ENCODE assay signal across 13 mouse cellular contexts in the genomic region with DNA sequence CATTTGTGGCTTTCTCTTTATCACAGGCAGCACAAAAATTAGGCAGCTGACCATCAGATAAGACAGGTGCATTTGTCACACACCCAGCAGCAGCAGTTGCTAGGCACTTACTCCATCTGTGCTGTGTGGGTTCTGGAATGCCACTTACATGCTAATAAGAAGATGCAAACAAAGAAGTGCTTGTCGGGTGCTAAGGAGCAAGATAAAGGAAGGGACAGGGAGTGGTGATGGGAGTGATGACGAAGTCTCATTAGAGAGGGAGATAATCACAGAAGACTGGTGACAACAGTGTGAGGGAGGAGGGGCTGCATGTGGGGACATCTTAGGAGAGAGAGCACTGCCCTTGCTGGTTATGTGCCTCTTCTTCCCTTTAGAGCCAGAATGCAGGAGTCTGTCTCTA.
DNase-seq lines count a peak whose midpoint lies in the region; ATAC-seq and TF ChIP-seq lines count a peak whose summit lies in the region.
"Had no signal": no experiment of that assay in that cellular context is flagged by ENCODE, and none has a peak within 500 bp of the region (broad histone marks: within the 10 kb centered on the region; RNA-seq: fewer than 3 reads in every experiment).

No protein-coding gene starts in this region.

- H3K4me3 ChIP-seq in forebrain, embryonic 12.5 days (replicated peaks), result no peak overlapping the region
- no peak overlapping the region for H3K4me3 ChIP-seq in hindbrain, postnatal 0 days (ENCODE audit: low read length)
- no peak overlapping the region for H3K4me3 ChIP-seq in neural tube, embryonic 15.5 days (replicated peaks)
- H3K4me3 ChIP-seq in heart, embryonic 10.5 days, result no peak overlapping the region
- H3K4me3 ChIP-seq: limb, embryonic 15.5 days had no signal

- no peaks in the 10 kb centered on the region for H3K27me3 ChIP-seq in forebrain, embryonic 12.5 days
- no peaks in the 10 kb centered on the region for H3K27me3 ChIP-seq in hindbrain, postnatal 0 days (ENCODE audit: insufficient read depth, low read length)
- H3K27me3 ChIP-seq in neural tube, embryonic 15.5 days (replicated peaks), result no peaks in the 10 kb centered on the region
- H3K27me3 ChIP-seq in heart, embryonic 10.5 days (ENCODE audit: insufficient read depth, poor library complexity, severe bottlenecking), result no peaks in the 10 kb centered on the region
- H3K27me3 ChIP-seq: limb, embryonic 15.5 days had no signal

- TF ChIP-seq CTCF in hindbrain, postnatal 0 days (IDR thresholded peaks at IDR 0.05; ENCODE audit: low read depth), result no peak

- H3K27ac ChIP-seq in forebrain, embryonic 12.5 days, result peak overlapping the region; percentile 78
- H3K27ac ChIP-seq in hindbrain, postnatal 0 days, result no peak overlapping the region
- H3K27ac ChIP-seq in neural tube, embryonic 15.5 days (replicated peaks), result peak overlapping the region; percentile 28; the same call in 1 of the 2 replicates
- no peak overlapping the region for H3K27ac ChIP-seq in heart, embryonic 10.5 days
- H3K27ac ChIP-seq: limb, embryonic 15.5 days had no signal

- ATAC-seq in forebrain, embryonic 12.5 days (ENCODE audit: low FRiP score), result peak; percentile 92
- ATAC-seq in hindbrain, postnatal 0 days, result peak; percentile 70
- 0 out of 2 replicates have a peak, but pooled peaks have one; percentile 41 for ATAC-seq in neural tube, embryonic 15.5 days (ENCODE audit: low FRiP score)
- ATAC-seq: lung, postnatal 0 days had no signal

- H3K36me3 ChIP-seq in forebrain, embryonic 12.5 days (replicated peaks), result no peaks in the 10 kb centered on the region
- no peaks in the 10 kb centered on the region for H3K36me3 ChIP-seq in hindbrain, postnatal 0 days (ENCODE audit: insufficient read depth, low read length)
- no peaks in the 10 kb centered on the region for H3K36me3 ChIP-seq in neural tube, embryonic 15.5 days
- no peaks in the 10 kb centered on the region for H3K36me3 ChIP-seq in heart, embryonic 10.5 days
- H3K36me3 ChIP-seq: limb, embryonic 15.5 days had no signal

- no peak overlapping the region for H3K9ac ChIP-seq in forebrain, embryonic 12.5 days
- no peak overlapping the region for H3K9ac ChIP-seq in hindbrain, postnatal 0 days (replicated peaks; ENCODE audit: low read length)
- no peak overlapping the region for H3K9ac ChIP-seq in neural tube, embryonic 15.5 days (replicated peaks)
- H3K9ac ChIP-seq: limb, embryonic 15.5 days had no signal

- peaks cover 22% of the 10 kb centered on the region for H3K4me1 ChIP-seq in forebrain, embryonic 12.5 days
- no peaks in the 10 kb centered on the region for H3K4me1 ChIP-seq in hindbrain, postnatal 0 days (ENCODE audit: insufficient read depth, low read length)
- H3K4me1 ChIP-seq in neural tube, embryonic 15.5 days, result no peaks in the 10 kb centered on the region
- no peaks in the 10 kb centered on the region for H3K4me1 ChIP-seq in heart, embryonic 10.5 days
- H3K4me1 ChIP-seq: limb, embryonic 15.5 days had no signal

- WGBS in forebrain, embryonic 12.5 days, result 5% methylated on average over 2 of the region's 2 CpGs
- 13% methylated on average over 2 of the region's 2 CpGs for WGBS in hindbrain, postnatal 0 days
- WGBS in neural tube, embryonic 15.5 days, result 2% methylated on average over 2 of the region's 2 CpGs
- WGBS in heart, embryonic 10.5 days, result 5% methylated on average over 2 of the region's 2 CpGs

- no peak overlapping the region for H3K4me2 ChIP-seq in forebrain, embryonic 12.5 days
- no peak overlapping the region for H3K4me2 ChIP-seq in hindbrain, postnatal 0 days (ENCODE audit: low read depth, low read length)
- H3K4me2 ChIP-seq in neural tube, embryonic 15.5 days, result no peak overlapping the region
- H3K4me2 ChIP-seq: limb, embryonic 15.5 days had no signal

- peak; percentile 19 for DNase-seq in embryo, embryonic 11 days
- DNase-seq in hindbrain, postnatal 0 days (ENCODE audit: low spot score), result peak; percentile 9
- no peak for DNase-seq in cerebellum, postnatal 10 days
- no peak for DNase-seq in heart, embryonic 10.5 days (ENCODE audit: low spot score)
- DNase-seq in kidney, postnatal 25 days, result no peak
- DNase-seq: cerebellum, adult 11-12 months; gastrocnemius, postnatal 25 days; layer of hippocampus, postnatal 36 days; thymus, postnatal 4 days had no signal

- H3K9me3 ChIP-seq in forebrain, embryonic 12.5 days, result no peaks in the 10 kb centered on the region
- no peaks in the 10 kb centered on the region for H3K9me3 ChIP-seq in hindbrain, postnatal 0 days (ENCODE audit: low read length)
- no peaks in the 10 kb centered on the region for H3K9me3 ChIP-seq in neural tube, embryonic 15.5 days (replicated peaks)
- no peaks in the 10 kb centered on the region for H3K9me3 ChIP-seq in heart, embryonic 10.5 days
- H3K9me3 ChIP-seq: limb, embryonic 15.5 days had no signal

Comparison
In these comparisons a context has a peak if more than half of its experiments do, and no peak if none do; other contexts are left out.
1. DNase-seq: peak in embryo, embryonic 11 days (single experiment) and hindbrain, postnatal 0 days (single experiment); none in cerebellum, postnatal 10 days (0 of 2), heart, embryonic 10.5 days (single experiment) and kidney, postnatal 25 days (0 of 2).
2. ATAC-seq: peak in every context shown above with its lines; median percentile 92 in forebrain, embryonic 12.5 days; 70 in hindbrain, postnatal 0 days; 41 in neural tube, embryonic 15.5 days.
3. H3K27ac ChIP-seq: peak in forebrain, embryonic 12.5 days (single experiment) and neural tube, embryonic 15.5 days (single experiment); none in hindbrain, postnatal 0 days (single experiment) and heart, embryonic 10.5 days (single experiment).